Mouse (Mus musculus) neural tube, embryonic 13.5 days (tissue): ENCODE data around the gene Fbxl20. TPM values are rescaled to one million over a fixed set of nuclear protein-coding genes. Genes with fewer than 3 reads are reported as not detected.
"Not testable (repeated sequence)": the region's sequence is repeated elsewhere in the genome, so short reads cannot be mapped to it uniquely, and the experiment has no call there.

Experiments
- ATAC-seq: fragments of 200-750 bp; cut with Nextera tagmentation; 2 replicates; pipeline ENCODE4 v1.8.0; 2017; ENCODE audit warnings: low read depth, mild to moderate bottlenecking, moderate TSS enrichment, moderate library complexity
- H3K27ac ChIP-seq: fragments of 300-500 bp; sonication (generic); replicated peaks from 2 replicates; pipeline ENCODE4 v1.5.1; 2015; ENCODE audit warnings: moderate library complexity, mild to moderate bottlenecking, inconsistent platforms
- H3K27me3 ChIP-seq: fragments of 300-500 bp; sonication (generic); 2 replicates; pipeline ENCODE4 v1.6.1; 2015; ENCODE audit warnings: mild to moderate bottlenecking, inconsistent platforms
- H3K36me3 ChIP-seq: fragments of 300-500 bp; sonication (generic); 2 replicates; pipeline ENCODE4 v1.6.1; 2015; ENCODE audit warnings: mild to moderate bottlenecking, inconsistent platforms
- H3K4me1 ChIP-seq: fragments of 300-500 bp; sonication (generic); replicated peaks from 2 replicates; pipeline ENCODE4 v1.6.1; 2015; ENCODE audit warnings: inconsistent platforms
- H3K4me2 ChIP-seq: fragments of 300-500 bp; sonication (generic); 2 replicates; pipeline ENCODE4 v1.6.1; 2015; ENCODE audit warnings: inconsistent platforms, mild to moderate bottlenecking, moderate library complexity
- H3K4me3 ChIP-seq: fragments of 300-500 bp; sonication (generic); 2 replicates; pipeline ENCODE4 v1.5.1; 2015; ENCODE audit warnings: mild to moderate bottlenecking, inconsistent platforms
- H3K9ac ChIP-seq: fragments of 300-500 bp; sonication (generic); 2 replicates; pipeline ENCODE4 v1.6.1; 2015; ENCODE audit warnings: moderate library complexity, mild to moderate bottlenecking, inconsistent platforms
- H3K9me3 ChIP-seq: fragments of 300-500 bp; sonication (generic); 2 replicates; pipeline ENCODE4 v1.6.1; 2016; ENCODE audit warnings: inconsistent platforms
- WGBS: fragments of 180-500 bp; shearing (Covaris S2); methylation state at CpG from one replicate; pipeline ENCODE4 v1.1.7; 2015; 5-methylcytosine and 5-hydroxymethylcytosine counted together
- polyA plus RNA-seq: library from polyadenylated mRNA; unstranded; fragments of >200 nt; fragmentation: Nextera tagmentation; extraction: Ambion mirVana; gene quantifications from 2 replicates; pipeline ENCODE4 v1.2.1, GENCODE M21; 2015

Gene Fbxl20
- 28.2 and 28.5 TPM in 2 replicates for polyA plus RNA-seq

DNA sequence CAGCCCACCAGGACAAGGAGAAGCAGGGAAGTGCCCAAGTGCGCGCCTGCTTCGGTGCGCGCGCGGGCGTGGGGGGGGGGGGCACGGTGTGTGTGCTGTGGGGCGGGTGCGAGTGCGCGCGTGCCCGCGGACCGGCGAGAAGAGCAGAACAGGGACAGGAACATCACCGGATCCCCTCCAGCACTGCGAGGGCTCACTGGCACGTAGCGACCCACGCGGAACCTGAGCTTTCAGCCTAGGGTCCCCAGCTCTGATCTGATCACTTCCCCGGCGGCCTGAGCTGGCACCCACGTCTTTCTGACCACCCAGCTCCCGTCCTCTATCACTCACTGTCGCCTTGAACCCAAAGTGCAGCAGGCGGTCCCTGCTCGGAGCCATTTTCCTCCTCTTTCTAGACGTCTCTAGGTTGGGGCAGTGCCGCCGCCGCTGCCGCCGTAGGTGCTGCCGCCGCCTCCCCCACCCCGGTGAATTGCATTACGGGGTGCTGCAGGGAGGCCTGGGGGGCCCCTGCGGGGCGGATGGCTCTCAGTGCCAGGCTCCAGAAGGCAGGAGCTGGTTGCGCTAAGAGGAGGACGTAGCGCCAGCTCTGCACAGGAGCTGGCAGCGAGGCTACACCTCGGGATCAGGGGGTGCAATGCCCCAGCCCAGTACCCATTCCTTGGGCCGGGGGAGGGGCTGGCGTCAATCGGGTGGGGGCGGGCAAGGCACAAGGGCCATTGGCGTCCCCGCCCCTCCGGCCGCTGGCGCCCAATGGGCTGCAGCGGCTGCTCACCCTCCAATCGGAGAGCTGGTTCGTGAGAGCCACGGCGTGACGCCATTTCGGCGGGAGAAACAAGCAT lies at the start of gene Fbxl20:
Gene Fbxl20, minus strand, starts transcription at position 618 of the 839 bp plus-strand sequence.
- peak within 1 kb of the TSS; percentile 98 for H3K27ac ChIP-seq
- H3K4me2 ChIP-seq: peak within 1 kb of the TSS; percentile 95
- under 1% methylated on average over 49 of the region's 65 CpGs for WGBS
- peaks cover 18% of the 10 kb centered on the region for H3K36me3 ChIP-seq
- H3K9me3 ChIP-seq: no peaks in the 10 kb centered on the region
- peak within 1 kb of the TSS; percentile 98 for H3K4me3 ChIP-seq
- peak; percentile 89 for ATAC-seq
- H3K4me1 ChIP-seq: peaks cover 36% of the 10 kb centered on the region
- peak within 1 kb of the TSS; percentile 95 for H3K9ac ChIP-seq
- H3K27me3 ChIP-seq: no peaks in the 10 kb centered on the region

DNA sequence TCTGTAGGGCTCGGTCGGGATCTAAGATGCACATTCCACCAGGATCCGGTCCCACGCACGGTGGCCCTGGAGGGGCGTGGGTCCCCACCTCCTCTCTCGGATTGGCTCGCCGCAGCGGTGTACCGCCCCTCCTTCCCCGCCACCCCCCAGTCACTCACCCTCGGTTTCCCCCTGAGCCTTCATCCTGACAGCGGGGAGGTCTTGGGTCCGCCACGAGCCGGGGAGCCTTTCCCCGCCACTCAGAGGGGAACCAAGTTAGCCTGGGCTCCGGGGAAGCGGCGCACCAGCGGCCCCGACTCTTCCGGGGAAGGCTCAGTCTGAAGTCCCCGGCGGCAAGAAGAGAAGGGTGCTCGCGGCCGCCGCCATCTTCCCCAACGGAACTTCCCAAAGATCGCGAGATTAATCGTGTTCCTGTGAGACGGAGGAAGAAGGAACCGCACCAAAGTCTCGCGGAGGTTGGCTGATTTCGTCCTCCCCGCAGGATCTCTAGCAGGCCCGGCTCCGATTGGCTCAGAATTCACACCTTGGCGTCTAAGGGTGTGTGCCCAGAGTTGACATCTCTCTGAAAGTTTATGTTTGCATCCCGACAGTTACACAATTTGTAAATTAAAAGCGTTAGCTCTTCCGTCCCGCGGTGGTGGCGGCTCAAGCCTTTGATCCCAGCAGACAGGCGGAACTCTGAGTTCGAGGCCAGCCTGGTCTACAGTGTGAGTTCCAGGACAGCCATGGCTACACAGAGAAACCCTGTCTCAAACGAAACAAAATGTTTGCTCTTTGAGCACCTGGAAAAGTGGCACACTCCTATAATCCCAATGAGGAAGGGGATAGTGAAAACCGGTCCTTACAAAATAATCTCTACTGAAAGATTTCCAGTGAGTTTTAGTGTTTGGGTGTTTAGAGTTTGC lies 43.0 kb upstream of the Fbxl20 start, which contains the start of gene Med1:
Gene Med1, minus strand, starts transcription at position 393 of the 905 bp plus-strand sequence.
- H3K4me3 ChIP-seq: peak within 1 kb of the TSS; percentile 80
- peak within 1 kb of the TSS; percentile 92 for H3K27ac ChIP-seq
- peaks cover 20% of the 10 kb centered on the region for H3K4me1 ChIP-seq
- peaks cover 20% of the 10 kb centered on the region for H3K36me3 ChIP-seq
- peak within 1 kb of the TSS; percentile 89 for H3K9ac ChIP-seq
- peak; percentile 98 for ATAC-seq
- H3K9me3 ChIP-seq: no peaks in the 10 kb centered on the region
- H3K27me3 ChIP-seq: 0 out of 2 replicates have a peak, but pooled peaks cover 8% of the 10 kb centered on the region
- peak within 1 kb of the TSS; percentile 74 for H3K4me2 ChIP-seq
- WGBS: under 1% methylated on average over 53 of the region's 53 CpGs

DNA sequence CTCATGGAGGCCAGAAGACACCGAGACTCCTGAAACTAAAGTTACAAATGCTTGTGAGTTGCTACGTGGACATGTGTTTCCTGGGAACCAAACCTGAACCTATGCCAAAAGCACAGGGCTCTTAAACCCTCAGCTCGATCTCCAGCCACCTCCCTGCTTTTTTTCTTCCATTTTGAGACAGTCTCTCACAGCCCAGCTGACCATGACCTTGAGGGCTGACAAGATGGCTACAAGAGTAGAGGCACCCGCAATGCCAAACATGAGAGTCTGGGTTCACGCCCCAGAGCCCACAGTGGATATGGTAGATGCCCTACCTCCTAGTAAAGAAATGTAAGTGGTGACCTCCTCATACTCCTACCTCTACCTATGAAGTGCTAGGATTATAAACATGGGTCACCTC lies 40.6 kb upstream of the Fbxl20 start:
- Histone ChIP-seq H3K4me2 (no peak overlapping the region), H3K9me3 (no peaks in the 10 kb centered on the region), H3K27ac (no peak overlapping the region), H3K36me3 (peaks cover 40% of the 10 kb centered on the region), H3K9ac (no peak overlapping the region), H3K4me1 (peaks cover 20% of the 10 kb centered on the region), H3K27me3 (no peaks in the 10 kb centered on the region), H3K4me3 (no peak overlapping the region)
- no peak for ATAC-seq
- WGBS: 92% methylated on average over 5 of the region's 5 CpGs

DNA sequence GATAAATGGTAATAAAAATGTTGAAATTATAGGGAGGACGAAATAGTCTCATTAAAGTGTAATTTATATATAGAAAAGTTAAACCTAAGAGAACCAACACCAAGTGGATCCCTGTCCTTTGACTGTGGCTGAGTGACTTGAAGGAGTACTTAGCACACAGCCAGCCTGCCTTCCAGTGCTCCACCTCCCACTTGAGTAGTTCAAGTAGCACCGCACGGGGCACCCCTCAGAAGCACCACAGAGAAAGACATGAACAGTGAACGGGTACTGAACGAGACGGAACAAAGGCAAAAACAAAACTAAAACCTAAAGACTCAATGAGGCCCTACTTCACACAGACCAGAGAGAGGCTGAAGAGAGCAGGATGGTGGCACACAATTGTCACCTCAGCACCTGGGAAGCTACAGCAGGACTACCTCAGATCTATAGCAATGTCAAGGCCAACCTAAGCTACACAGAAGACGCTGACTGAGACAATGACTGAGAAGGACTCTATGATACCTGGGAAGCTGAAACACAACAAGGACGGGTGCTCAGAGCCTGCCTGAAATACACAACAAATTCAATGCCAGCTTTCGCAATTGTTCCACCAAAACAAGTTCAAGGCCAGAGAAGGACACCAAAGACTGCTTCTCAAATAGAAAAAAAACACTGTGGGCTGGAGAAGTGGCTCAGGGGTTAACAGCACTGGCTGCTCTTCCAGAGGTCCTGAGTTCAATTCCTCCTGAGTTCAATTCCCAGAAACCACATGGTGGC lies 37.6 kb upstream of the Fbxl20 start:
- Histone ChIP-seq H3K36me3 (peaks cover 67% of the 10 kb centered on the region), H3K4me2 (no peak overlapping the region), H3K27ac (no peak overlapping the region), H3K4me3 (no peak overlapping the region), H3K9me3 (no peaks in the 10 kb centered on the region), H3K27me3 (no peaks in the 10 kb centered on the region), H3K4me1 (peaks cover 16% of the 10 kb centered on the region), H3K9ac (no peak overlapping the region)
- 93% methylated on average over 9 of the region's 9 CpGs for WGBS
- ATAC-seq: no peak

DNA sequence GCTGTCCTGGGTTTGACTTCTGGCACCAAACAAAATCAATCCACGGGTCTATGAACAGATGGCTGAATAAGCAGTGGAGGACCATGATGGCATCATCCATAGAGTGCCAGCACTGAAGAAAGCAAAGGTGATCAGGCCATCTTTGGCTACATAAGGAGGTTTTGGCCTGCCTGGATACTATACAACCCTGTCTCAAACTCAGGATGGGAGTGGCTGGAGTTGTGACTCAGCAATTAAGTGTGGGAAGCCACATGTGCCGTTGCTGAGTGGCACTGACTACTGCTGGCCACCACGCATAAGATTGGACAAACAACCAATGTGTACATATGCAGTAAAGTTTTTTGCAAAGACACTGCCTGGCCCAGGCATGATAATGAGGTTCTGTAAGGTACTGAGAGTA lies 31.9 kb upstream of the Fbxl20 start:
- 91% methylated on average over 3 of the region's 3 CpGs for WGBS
- H3K36me3 ChIP-seq: peaks cover 87% of the 10 kb centered on the region
- H3K4me2 ChIP-seq, H3K27me3 ChIP-seq, H3K9me3 ChIP-seq, H3K9ac ChIP-seq, ATAC-seq, H3K27ac ChIP-seq, H3K4me1 ChIP-seq, H3K4me3 ChIP-seq: not testable (repeated sequence)

DNA sequence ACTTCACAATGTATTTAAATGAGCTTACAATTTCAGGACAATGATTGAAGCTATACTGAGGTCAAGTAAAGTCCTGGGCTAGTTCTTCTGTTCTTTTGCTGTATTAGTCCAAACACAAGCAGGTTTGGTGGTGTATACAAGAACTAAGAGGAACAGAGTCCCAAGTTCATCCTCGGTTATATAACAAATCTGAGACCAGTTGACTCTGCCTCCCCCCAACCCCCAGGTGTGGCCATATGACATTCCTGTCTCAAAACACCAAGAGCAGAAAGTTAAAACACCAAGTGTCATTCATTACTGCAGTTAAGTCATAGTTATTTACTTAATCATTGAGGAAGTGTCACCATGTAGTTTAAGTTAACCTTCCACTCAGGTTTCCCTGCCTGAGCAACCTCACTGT lies 18.2 kb upstream of the Fbxl20 start:
- H3K4me2 ChIP-seq: no peak overlapping the region
- WGBS: 95% methylated on average over 1 of the region's 1 CpGs
- H3K36me3 ChIP-seq: peaks cover 84% of the 10 kb centered on the region
- no peaks in the 10 kb centered on the region for H3K4me1 ChIP-seq
- H3K27ac ChIP-seq: no peak overlapping the region
- no peaks in the 10 kb centered on the region for H3K27me3 ChIP-seq
- no peak overlapping the region for H3K9ac ChIP-seq
- no peak for ATAC-seq
- H3K9me3 ChIP-seq: no peaks in the 10 kb centered on the region
- no peak overlapping the region for H3K4me3 ChIP-seq

DNA sequence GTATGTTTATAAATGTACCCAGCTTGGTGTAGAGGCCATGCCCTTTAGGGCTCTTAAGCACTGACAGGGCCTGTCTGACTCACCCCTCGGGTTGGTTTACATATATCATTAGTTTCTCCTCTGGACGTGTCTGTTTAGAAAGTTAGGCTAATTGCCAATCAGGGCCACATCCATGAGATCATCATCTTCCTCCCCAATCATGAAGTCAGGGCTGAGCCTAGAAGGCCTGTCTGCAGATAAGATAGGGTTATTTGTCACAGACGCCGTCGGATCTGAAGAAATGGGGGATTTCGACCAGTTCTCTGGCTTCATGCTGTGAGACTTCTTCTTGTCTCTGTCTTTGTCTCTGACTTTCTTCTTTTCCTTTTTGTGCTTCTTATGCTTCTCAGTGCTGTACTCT lies 4.9 kb upstream of the Fbxl20 start:
- no peak overlapping the region for H3K4me2 ChIP-seq
- ATAC-seq: no peak
- H3K36me3 ChIP-seq: peaks cover 66% of the 10 kb centered on the region
- H3K4me3 ChIP-seq: no peak overlapping the region
- WGBS: 84% methylated on average over 6 of the region's 6 CpGs
- no peak overlapping the region for H3K9ac ChIP-seq
- H3K9me3 ChIP-seq: no peaks in the 10 kb centered on the region
- no peak overlapping the region for H3K27ac ChIP-seq
- no peaks in the 10 kb centered on the region for H3K27me3 ChIP-seq
- H3K4me1 ChIP-seq: no peaks in the 10 kb centered on the region

DNA sequence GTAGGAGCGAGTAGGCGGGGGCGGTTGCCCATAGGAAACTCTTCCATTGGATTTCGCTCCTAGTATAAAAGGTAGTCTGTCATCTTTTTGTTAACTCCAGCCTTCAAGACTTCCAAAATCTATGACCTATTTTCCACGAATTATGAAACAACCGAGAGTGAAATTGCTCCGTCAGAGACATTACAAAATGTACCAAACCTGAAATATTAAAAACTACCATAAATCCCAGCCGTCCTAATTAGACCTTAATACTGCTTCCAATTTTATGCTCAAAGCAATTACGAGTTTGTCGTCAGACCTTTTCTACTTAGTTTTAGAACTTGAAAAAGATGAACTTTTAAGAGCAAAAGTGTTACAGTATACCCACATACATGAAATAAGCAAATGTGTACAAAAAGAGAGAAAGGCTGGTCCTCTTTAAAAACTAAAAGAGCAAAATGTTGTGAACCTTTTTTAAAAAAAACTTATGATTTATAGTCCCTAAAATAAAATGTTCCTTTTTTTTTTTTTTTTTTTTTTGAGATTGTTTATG lies 488 bp upstream of the Fbxl20 start:
- ATAC-seq: no peak
- no peaks in the 10 kb centered on the region for H3K9me3 ChIP-seq
- H3K36me3 ChIP-seq: peaks cover 25% of the 10 kb centered on the region
- H3K4me2 ChIP-seq: peak overlapping the region; percentile 95
- H3K27ac ChIP-seq: no peak overlapping the region
- WGBS: 10% methylated on average over 10 of the region's 10 CpGs
- no peak overlapping the region for H3K9ac ChIP-seq
- H3K4me3 ChIP-seq: peak overlapping the region; percentile 98
- peaks cover 31% of the 10 kb centered on the region for H3K4me1 ChIP-seq
- no peaks in the 10 kb centered on the region for H3K27me3 ChIP-seq

DNA sequence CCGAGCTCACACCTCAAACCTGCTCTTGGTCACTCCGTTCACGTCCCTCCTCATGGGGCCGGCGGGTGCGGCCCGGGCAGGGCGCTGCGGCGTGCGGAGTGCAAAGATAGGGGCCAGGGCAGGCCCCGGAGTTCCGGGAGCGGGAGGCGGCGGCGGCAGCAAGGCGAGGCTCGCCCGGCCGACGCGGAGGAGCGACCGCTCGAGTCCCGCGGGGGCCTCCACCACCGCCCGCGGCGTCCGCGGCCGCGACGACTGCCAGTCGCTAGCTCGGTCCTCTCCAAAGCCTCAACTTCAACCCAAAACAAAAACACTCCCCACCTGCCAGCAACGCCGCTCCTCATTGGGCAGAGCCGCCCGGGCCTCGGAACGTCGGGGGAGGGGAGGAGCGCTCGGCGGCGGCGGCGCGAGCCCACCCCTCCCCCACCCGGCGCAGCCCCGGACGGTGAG lies 876 bp downstream of the Fbxl20 start:
- H3K27me3 ChIP-seq: no peaks in the 10 kb centered on the region
- H3K36me3 ChIP-seq: peaks cover 11% of the 10 kb centered on the region
- peaks cover 36% of the 10 kb centered on the region for H3K4me1 ChIP-seq
- no peaks in the 10 kb centered on the region for H3K9me3 ChIP-seq
- H3K27ac ChIP-seq: peak overlapping the region; percentile 98
- peak overlapping the region; percentile 98 for H3K4me3 ChIP-seq
- WGBS: under 1% methylated on average over 51 of the region's 57 CpGs
- peak; percentile 92 for ATAC-seq
- peak overlapping the region; percentile 95 for H3K4me2 ChIP-seq
- H3K9ac ChIP-seq: peak overlapping the region; percentile 95

DNA sequence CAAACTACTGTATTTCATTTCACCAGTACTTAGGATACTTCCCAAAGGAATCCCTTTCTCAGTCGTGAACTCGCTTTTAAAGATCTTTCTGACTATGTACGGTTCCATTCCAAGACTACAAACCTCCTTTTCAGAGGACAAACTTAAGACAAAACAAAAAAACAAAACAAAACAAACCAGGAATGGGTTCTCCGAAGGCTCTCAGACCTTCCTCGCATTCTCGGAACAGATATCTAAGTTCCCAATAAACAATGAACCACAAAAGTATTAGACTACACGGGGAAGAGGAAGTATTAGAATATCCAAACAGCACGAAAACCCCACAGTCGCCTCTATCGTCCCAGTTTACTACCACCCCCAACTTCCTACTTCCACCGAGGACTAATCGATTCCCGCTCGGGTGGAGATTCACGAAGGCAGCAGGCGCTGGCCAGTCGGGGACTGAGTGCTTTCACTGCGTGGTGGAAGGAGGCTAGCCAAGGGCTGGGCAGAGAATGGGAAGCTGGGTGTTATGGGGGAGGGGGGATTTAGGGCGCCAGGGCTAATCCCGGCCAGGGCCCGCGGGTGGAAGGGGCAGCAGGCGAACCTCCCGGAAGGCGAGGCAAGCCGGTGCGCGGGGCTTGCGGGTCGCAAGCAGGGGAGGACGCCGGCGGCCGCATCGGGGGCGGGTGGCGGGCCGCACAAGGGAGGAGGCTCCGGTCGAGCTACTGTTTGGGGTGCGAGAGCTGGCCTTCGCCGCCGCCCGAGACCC lies 1.5 kb downstream of the Fbxl20 start:
- WGBS: 3% methylated on average over 40 of the region's 45 CpGs
- ATAC-seq: peak; percentile 30; the same call in 1 of the 2 replicates
- Histone ChIP-seq H3K36me3 (peaks cover 6% of the 10 kb centered on the region; the same call in 1 of the 2 replicates), H3K27me3 (no peaks in the 10 kb centered on the region), H3K27ac (peak overlapping the region; percentile 98), H3K4me2 (peak overlapping the region; percentile 95), H3K9ac (peak overlapping the region; percentile 95), H3K4me3 (peak overlapping the region; percentile 98), H3K4me1 (peaks cover 36% of the 10 kb centered on the region), H3K9me3 (no peaks in the 10 kb centered on the region)

DNA sequence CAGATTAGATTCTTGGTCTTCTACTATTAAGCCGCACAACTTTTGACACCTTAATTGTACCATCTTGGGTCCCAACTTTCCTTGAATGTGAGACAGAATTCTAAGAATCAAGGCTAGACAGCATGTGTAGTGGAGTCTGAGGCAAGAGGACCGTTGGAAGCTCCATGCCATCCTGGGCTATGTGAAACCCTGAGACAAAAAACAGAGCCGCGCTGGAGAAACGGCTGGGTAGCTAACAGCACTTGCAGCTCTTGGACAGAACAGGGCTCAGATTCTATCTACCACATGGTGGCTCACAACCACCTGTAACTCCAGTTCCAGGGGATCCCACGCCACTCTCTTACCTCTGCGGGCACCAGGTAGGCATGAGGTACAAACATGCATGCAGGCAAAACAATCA lies 4.3 kb downstream of the Fbxl20 start:
- 87% methylated on average over 7 of the region's 7 CpGs for whole genome bisulfite sequencing
- H3K27ac ChIP-seq: no peak overlapping the region
- no peak for ATAC-seq

More for the DNA sequence above, 4.3 kb downstream of the Fbxl20 start:
- Histone ChIP-seq H3K27me3 (no peaks in the 10 kb centered on the region), H3K4me2 (no peak overlapping the region), H3K4me3 (no peak overlapping the region), H3K9ac (no peak overlapping the region), H3K36me3 (no peaks in the 10 kb centered on the region), H3K9me3 (no peaks in the 10 kb centered on the region), H3K4me1 (peaks cover 36% of the 10 kb centered on the region)
